Mouse (Mus musculus) forebrain, embryonic 13.5 days (tissue): Measurements from ENCODE around the gene Pin1. TPM values are rescaled to one million over a fixed set of nuclear protein-coding genes. Genes with fewer than 3 reads are reported as not detected.
"Not testable (repeated sequence)": the region's sequence is repeated elsewhere in the genome, so short reads cannot be mapped to it uniquely, and the experiment has no call there.

ENCODE experiments used
- ATAC-seq: fragments of 200-750 bp; cut with Nextera tagmentation; 2 replicates; pipeline ENCODE4 v1.8.0; 2017
- H3K27ac ChIP-seq: fragments of 300-500 bp; sonication (generic); 2 replicates; pipeline ENCODE4 v1.5.1; 2015; ENCODE audit warnings: inconsistent platforms, mild to moderate bottlenecking, moderate library complexity
- H3K27me3 ChIP-seq: fragments of 300-500 bp; sonication (generic); 2 replicates; pipeline ENCODE4 v1.6.1; 2015; ENCODE audit warnings: mild to moderate bottlenecking, inconsistent platforms
- H3K36me3 ChIP-seq: fragments of 300-500 bp; sonication (generic); 2 replicates; pipeline ENCODE4 v1.6.1; 2015; ENCODE audit warnings: mild to moderate bottlenecking, inconsistent platforms; ENCODE audit not compliant: poor library complexity, severe bottlenecking
- H3K4me1 ChIP-seq: fragments of 300-500 bp; sonication (generic); 2 replicates; pipeline ENCODE4 v1.6.1; 2015; ENCODE audit warnings: inconsistent platforms
- H3K4me2 ChIP-seq: fragments of 300-500 bp; sonication (generic); 2 replicates; pipeline ENCODE4 v1.6.1; 2015; ENCODE audit warnings: inconsistent platforms, mild to moderate bottlenecking, moderate library complexity
- H3K4me3 ChIP-seq: fragments of 300-500 bp; sonication (generic); 2 replicates; pipeline ENCODE4 v1.5.1; 2015; ENCODE audit warnings: mild to moderate bottlenecking, inconsistent platforms
- H3K9ac ChIP-seq: fragments of 300-500 bp; sonication (generic); 2 replicates; pipeline ENCODE4 v1.6.1; 2015; ENCODE audit warnings: mild to moderate bottlenecking, inconsistent platforms
- H3K9me3 ChIP-seq: fragments of 300-500 bp; sonication (generic); replicated peaks from 2 replicates; pipeline ENCODE4 v1.6.1; 2016; ENCODE audit warnings: inconsistent platforms
- WGBS: fragments of 180-500 bp; shearing (Covaris S2); methylation state at CpG from one replicate; pipeline ENCODE4 v1.1.7; 2015; 5-methylcytosine and 5-hydroxymethylcytosine counted together
- polyA plus RNA-seq: library from polyadenylated mRNA; unstranded; fragments of >200 nt; fragmentation: Nextera tagmentation; extraction: Ambion mirVana; gene quantifications from 2 replicates; pipeline ENCODE4 v1.2.1, GENCODE M21; 2015

Gene Pin1
- polyA plus RNA-seq, 1 experiment from 2014 or later, result 64.8 TPM

GRCm38 (mm10) chr9:20685081-20685861, 33.4 kb downstream of the Pin1 start:
- no peaks in the 10 kb centered on the region for H3K9me3 ChIP-seq
- peaks cover 24% of the 10 kb centered on the region for H3K4me1 ChIP-seq
- 55% methylated on average over 17 of the region's 17 CpGs for WGBS
- H3K36me3 ChIP-seq, result no peaks in the 10 kb centered on the region
- no peak overlapping the region for H3K27ac ChIP-seq
- H3K9ac ChIP-seq, result no peak overlapping the region
- H3K4me2 ChIP-seq, result no peak overlapping the region
- no peak for ATAC-seq
- H3K27me3 ChIP-seq, result 0 out of 2 replicates have a peak, but pooled peaks cover 2% of the 10 kb centered on the region
- no peak overlapping the region for H3K4me3 ChIP-seq

- Histone ChIP-seq H3K9ac (peak overlapping the region; percentile 13; the same call in 1 of the 2 replicates), H3K4me2 (no peak overlapping the region), H3K27ac (no peak overlapping the region), H3K36me3 (no peaks in the 10 kb centered on the region), H3K4me3 (no peak overlapping the region), H3K9me3 (no peaks in the 10 kb centered on the region), H3K4me1 (peaks cover 10% of the 10 kb centered on the region), H3K27me3 (peaks cover 6% of the 10 kb centered on the region; the same call in 1 of the 2 replicates)
- ATAC-seq, result no peak
- WGBS, result 80% methylated on average over 1 of the region's 1 CpGs
Measured at GRCm38 (mm10) chr9:20689403-20689802, 37.5 kb downstream of the Pin1 start.

GRCm38 (mm10) chr9:20689913-20690312, 38.0 kb downstream of the Pin1 start:
- H3K4me2 ChIP-seq, result no peak overlapping the region
- peak overlapping the region; percentile 13; the same call in 1 of the 2 replicates for H3K9ac ChIP-seq
- peaks cover 8% of the 10 kb centered on the region for H3K27me3 ChIP-seq
- no peaks in the 10 kb centered on the region for H3K9me3 ChIP-seq
- WGBS, result 2% methylated on average over 4 of the region's 4 CpGs
- no peaks in the 10 kb centered on the region for H3K36me3 ChIP-seq
- ATAC-seq, result no peak
- H3K4me1 ChIP-seq, result peaks cover 15% of the 10 kb centered on the region
- H3K4me3 ChIP-seq, result no peak overlapping the region
- H3K27ac ChIP-seq, result no peak overlapping the region

GRCm38 (mm10) chr9:20690449-20690848, 38.6 kb downstream of the Pin1 start:
- ATAC-seq, H3K36me3 ChIP-seq, H3K4me2 ChIP-seq, H3K27ac ChIP-seq, H3K9ac ChIP-seq, H3K9me3 ChIP-seq, H3K4me3 ChIP-seq: not testable (repeated sequence)
- Histone ChIP-seq H3K4me1 (peaks cover 20% of the 10 kb centered on the region), H3K27me3 (peaks cover 14% of the 10 kb centered on the region)
- 94% methylated on average over 2 of the region's 2 CpGs for WGBS

- Histone ChIP-seq H3K27me3 (peaks cover 15% of the 10 kb centered on the region), H3K4me1 (peaks cover 41% of the 10 kb centered on the region), H3K27ac (no peak overlapping the region), H3K9me3 (no peaks in the 10 kb centered on the region), H3K4me3 (no peak overlapping the region), H3K4me2 (no peak overlapping the region), H3K36me3 (no peaks in the 10 kb centered on the region), H3K9ac (no peak overlapping the region)
- ATAC-seq, result no peak
- WGBS, result 92% methylated on average over 3 of the region's 3 CpGs
Measured at GRCm38 (mm10) chr9:20692863-20693262, 41.0 kb downstream of the Pin1 start.

GRCm38 (mm10) chr9:20694721-20695235, 42.9 kb downstream of the Pin1 start:
- Histone ChIP-seq H3K4me3 (peak overlapping the region; percentile 25), H3K9me3 (no peaks in the 10 kb centered on the region), H3K4me2 (peak overlapping the region; percentile 56), H3K27ac (peak overlapping the region; percentile 19; the same call in 1 of the 2 replicates), H3K36me3 (0 out of 2 replicates have a peak, but pooled peaks cover 2% of the 10 kb centered on the region), H3K27me3 (peaks cover 12% of the 10 kb centered on the region), H3K9ac (peak overlapping the region; percentile 52), H3K4me1 (peaks cover 40% of the 10 kb centered on the region)
- WGBS, result 3% methylated on average over 25 of the region's 25 CpGs
- ATAC-seq, result no peak

- no peaks in the 10 kb centered on the region for H3K9me3 ChIP-seq
- peak; percentile 56 for ATAC-seq
- H3K4me3 ChIP-seq, result no peak overlapping the region
- peak overlapping the region; percentile 59 for H3K27ac ChIP-seq
- 40% methylated on average over 5 of the region's 5 CpGs for WGBS
- H3K9ac ChIP-seq, result no peak overlapping the region
- peaks cover 12% of the 10 kb centered on the region for H3K27me3 ChIP-seq
- H3K4me1 ChIP-seq, result peaks cover 36% of the 10 kb centered on the region
- H3K36me3 ChIP-seq, result 0 out of 2 replicates have a peak, but pooled peaks cover 4% of the 10 kb centered on the region
- H3K4me2 ChIP-seq, result no peak overlapping the region
Measured at GRCm38 (mm10) chr9:20696107-20696712, 44.3 kb downstream of the Pin1 start.

- H3K36me3 ChIP-seq, result 0 out of 2 replicates have a peak, but pooled peaks cover 4% of the 10 kb centered on the region
- H3K4me1 ChIP-seq, result peaks cover 36% of the 10 kb centered on the region
- no peak overlapping the region for H3K4me2 ChIP-seq
- no peak overlapping the region for H3K4me3 ChIP-seq
- 4% methylated on average over 8 of the region's 8 CpGs for WGBS
- peaks cover 12% of the 10 kb centered on the region for H3K27me3 ChIP-seq
- peak; percentile 59 for ATAC-seq
- no peak overlapping the region for H3K9ac ChIP-seq
- no peaks in the 10 kb centered on the region for H3K9me3 ChIP-seq
- peak overlapping the region; percentile 67 for H3K27ac ChIP-seq
Measured at GRCm38 (mm10) chr9:20697466-20697865, 45.6 kb downstream of the Pin1 start.

- H3K4me3 ChIP-seq, result no peak overlapping the region
- peak overlapping the region; percentile 80 for H3K27ac ChIP-seq
- no peaks in the 10 kb centered on the region for H3K27me3 ChIP-seq
- peaks cover 15% of the 10 kb centered on the region for H3K4me1 ChIP-seq
- 0 out of 2 replicates have a peak overlapping the region, but pooled peaks have one; percentile 6 for H3K4me2 ChIP-seq
- H3K36me3 ChIP-seq, result 0 out of 2 replicates have a peak, but pooled peaks cover 4% of the 10 kb centered on the region
- peak; percentile 73 for ATAC-seq
- H3K9me3 ChIP-seq, result no peaks in the 10 kb centered on the region
- WGBS, result 44% methylated on average over 8 of the region's 8 CpGs
- no peak overlapping the region for H3K9ac ChIP-seq
Measured at GRCm38 (mm10) chr9:20703832-20704380, 52.0 kb downstream of the Pin1 start.

- H3K4me2 ChIP-seq, result no peak overlapping the region
- ATAC-seq, result no peak
- no peaks in the 10 kb centered on the region for H3K9me3 ChIP-seq
- no peaks in the 10 kb centered on the region for H3K27me3 ChIP-seq
- no peak overlapping the region for H3K27ac ChIP-seq
- no peak overlapping the region for H3K9ac ChIP-seq
- no peaks in the 10 kb centered on the region for H3K36me3 ChIP-seq
- no peak overlapping the region for H3K4me3 ChIP-seq
- H3K4me1 ChIP-seq, result peaks cover 15% of the 10 kb centered on the region
Measured at GRCm38 (mm10) chr9:20705420-20705819, 53.5 kb downstream of the Pin1 start.

- peaks cover 15% of the 10 kb centered on the region for H3K4me1 ChIP-seq
- no peak overlapping the region for H3K27ac ChIP-seq
- ATAC-seq, result no peak
- no peaks in the 10 kb centered on the region for H3K9me3 ChIP-seq
- H3K4me2 ChIP-seq, result no peak overlapping the region
- WGBS, result 53% methylated on average over 4 of the region's 4 CpGs
- no peak overlapping the region for H3K4me3 ChIP-seq
- H3K9ac ChIP-seq, result no peak overlapping the region
- H3K36me3 ChIP-seq, result no peaks in the 10 kb centered on the region
- no peaks in the 10 kb centered on the region for H3K27me3 ChIP-seq
Measured at GRCm38 (mm10) chr9:20705981-20706380, 54.1 kb downstream of the Pin1 start.

GRCm38 (mm10) chr9:20710471-20710870, 58.6 kb downstream of the Pin1 start:
- H3K9me3 ChIP-seq, result no peaks in the 10 kb centered on the region; the same call in 1 of the 2 replicates
- 0 out of 2 replicates have a peak, but pooled peaks cover 4% of the 10 kb centered on the region for H3K36me3 ChIP-seq
- no peak overlapping the region for H3K4me2 ChIP-seq
- no peak overlapping the region for H3K9ac ChIP-seq
- 89% methylated on average over 3 of the region's 3 CpGs for WGBS
- no peaks in the 10 kb centered on the region for H3K27me3 ChIP-seq
- H3K27ac ChIP-seq, result no peak overlapping the region
- H3K4me1 ChIP-seq, result peaks cover 15% of the 10 kb centered on the region
- H3K4me3 ChIP-seq, result no peak overlapping the region
- no peak for ATAC-seq
